Mouse (Mus musculus) colon, adult 2 months (tissue): ENCODE data around the gene Atp6v1c2. TPM values are rescaled to one million over a fixed set of nuclear protein-coding genes. Genes with fewer than 3 reads are reported as not detected.

ENCODE experiments used
- polyA plus RNA-seq: library from polyadenylated mRNA; depleted of rRNA; stranded (reverse); fragments of >200 nt; gene quantifications from 2 replicates; pipeline ENCODE4 v1.2.3, GENCODE M21; 2012; rRNA removed

The Atp6v1c2 gene
- polyA plus RNA-seq: not detected in 2 replicates

GRCm38 (mm10) chr12:17329259-17329658 lies at the start of gene Atp6v1c2:
Gene Atp6v1c2 (minus strand): TSS chr12:17329359.

DNA sequence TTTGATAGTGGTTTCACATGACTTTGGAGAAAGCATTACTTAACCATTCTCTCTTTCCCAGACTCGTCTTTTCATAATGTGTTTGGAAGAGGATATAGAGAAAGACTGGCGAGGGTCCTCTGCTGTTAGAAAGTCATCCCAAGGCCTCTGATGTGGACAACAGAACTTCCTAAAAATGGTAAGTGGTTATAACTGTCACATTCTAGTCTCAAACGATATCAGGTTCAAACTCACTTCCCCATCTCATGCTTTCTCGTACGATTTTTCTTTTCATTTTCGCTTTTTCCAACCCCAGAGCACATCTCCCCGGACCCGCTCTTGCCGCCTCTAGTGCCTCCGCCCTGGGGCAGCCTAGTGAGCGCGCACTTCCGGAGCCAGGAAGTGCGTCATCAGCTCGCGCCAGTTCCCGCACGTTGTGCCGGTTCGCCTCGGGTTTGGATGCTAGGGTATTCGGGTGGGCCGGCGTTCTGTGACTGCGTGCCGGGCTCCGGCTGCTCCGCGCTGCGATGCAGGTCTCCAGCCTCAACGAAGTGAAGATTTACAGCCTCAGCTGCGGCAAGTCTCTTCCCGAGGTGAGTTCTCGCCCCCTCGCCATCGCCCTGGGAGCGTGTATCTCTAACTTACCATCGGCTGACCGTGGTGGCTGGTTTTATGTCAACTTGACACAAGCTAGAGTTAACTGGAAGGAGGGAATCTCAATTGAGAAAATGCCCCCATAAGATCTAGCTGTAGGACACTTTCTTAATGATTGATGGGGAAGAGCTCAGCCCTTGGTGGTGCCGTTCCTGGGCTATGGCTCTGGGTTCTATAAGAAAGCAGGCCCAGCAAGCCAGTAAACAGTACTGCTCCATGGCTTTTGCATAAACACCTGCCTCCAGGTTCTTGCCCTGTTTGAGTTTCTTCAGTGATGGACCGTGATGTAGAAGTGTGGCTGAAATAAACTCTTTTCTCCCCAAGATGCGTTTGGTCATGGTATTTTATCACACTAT lies 19.2 kb upstream of the Atp6v1c2 start, which contains the start of gene Nol10:
Gene Nol10 (plus strand): TSS at position 411 of the 989 bp plus-strand sequence.

GRCm38 (mm10) chr12:17265971-17266672 lies 63.0 kb downstream of the Atp6v1c2 start, which contains the start of gene Pdia6:
Gene Pdia6 (plus strand): TSS chr12:17266545.

Other genes with a start within 250 kb of the Atp6v1c2 start
- gene Kcnf1, start 152.5 kb downstream of the Atp6v1c2 start, polyA plus RNA-seq: 12.4 and 20.0 TPM in 2 replicates
- 48.5 and 48.7 TPM in 2 replicates for gene Pdia6, start 62.8 kb downstream of the Atp6v1c2 start, polyA plus RNA-seq
- 1.6 TPM in 2 replicates for gene Nol10, start 19.1 kb upstream of the Atp6v1c2 start, polyA plus RNA-seq
- gene Odc1, start 215.4 kb upstream of the Atp6v1c2 start, polyA plus RNA-seq: 89.2 and 96.4 TPM in 2 replicates